Mouse (Mus musculus): ENCODE results near the gene Blm.
"Not testable (repeated sequence)": the region's sequence is repeated elsewhere in the genome, so short reads cannot be mapped to it uniquely, and the experiment has no call there.

Gene Blm

DNA sequence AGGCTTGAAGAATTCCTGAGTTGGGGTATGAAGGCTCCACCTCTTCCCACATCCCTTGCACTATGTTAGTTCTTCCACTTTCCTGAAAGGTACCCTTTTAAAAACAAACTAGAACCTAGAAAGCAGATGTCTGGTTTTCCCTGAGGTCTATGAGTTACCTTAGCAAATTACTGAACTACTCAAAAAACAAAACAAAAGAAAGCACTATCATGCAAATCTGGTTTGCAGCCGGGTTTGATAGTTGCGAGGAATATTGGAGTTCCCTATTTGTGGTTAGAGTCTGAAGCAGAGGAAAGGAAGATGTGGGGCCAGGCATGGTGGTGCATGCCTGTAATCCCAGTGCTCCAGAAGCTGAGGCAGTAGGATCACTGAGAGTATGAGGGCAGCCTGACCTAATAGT lies 4.3 kb downstream of the Blm start:
- DNase-seq, result no peak

DNA sequence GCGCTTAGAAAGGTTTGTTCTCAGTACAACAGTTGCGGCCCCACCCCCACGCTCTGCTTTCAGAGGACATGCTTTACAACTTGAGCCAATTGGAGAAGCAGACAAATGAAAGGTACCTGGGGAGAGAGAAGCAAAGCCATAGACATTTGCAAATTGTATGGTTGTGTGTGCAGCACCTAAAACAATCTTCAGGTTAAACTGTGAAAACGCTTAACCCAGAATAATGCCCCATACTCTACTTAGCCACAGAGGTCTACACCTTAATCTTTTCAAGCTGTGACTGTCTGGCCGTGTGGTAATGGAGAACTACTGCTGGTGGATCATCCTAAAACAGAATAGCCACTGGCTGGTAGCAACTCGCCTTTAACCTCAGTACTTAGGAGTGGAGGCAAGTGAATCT lies 8.2 kb downstream of the Blm start:
- no peak for DNase-seq

DNA sequence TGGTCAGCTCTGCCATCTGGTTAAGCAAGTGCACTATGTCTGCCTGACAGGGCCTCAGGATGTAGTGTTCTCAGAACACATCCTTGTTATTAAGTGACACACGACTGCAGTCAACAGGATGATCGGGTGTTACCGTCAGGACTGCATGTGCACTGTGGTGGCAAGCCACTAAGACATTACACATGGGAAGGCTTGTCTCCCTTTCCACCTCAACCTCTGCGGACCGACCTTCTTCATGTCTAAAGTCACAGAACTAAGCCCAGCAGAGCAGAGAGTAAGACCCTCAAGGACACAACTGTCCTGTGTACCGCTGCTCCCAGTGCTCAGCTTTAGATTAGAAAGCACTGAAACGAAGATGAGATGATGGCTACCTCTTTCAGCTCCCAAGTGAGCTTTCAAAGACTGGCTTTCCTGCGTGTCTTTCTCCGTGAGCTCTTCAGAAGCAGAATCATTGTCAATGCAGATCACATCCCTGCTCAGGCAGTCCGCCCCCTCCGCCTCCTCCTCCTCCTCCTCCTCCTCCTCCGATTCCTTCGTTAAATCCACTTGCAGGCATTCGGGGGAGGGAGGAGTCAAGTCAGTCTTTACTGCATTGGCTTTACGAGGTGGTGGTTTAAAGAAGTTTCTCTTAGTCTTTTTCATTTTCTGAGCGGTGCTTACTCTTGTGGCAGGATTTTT lies 22.4 kb downstream of the Blm start:
- no peak for DNase-seq

DNA sequence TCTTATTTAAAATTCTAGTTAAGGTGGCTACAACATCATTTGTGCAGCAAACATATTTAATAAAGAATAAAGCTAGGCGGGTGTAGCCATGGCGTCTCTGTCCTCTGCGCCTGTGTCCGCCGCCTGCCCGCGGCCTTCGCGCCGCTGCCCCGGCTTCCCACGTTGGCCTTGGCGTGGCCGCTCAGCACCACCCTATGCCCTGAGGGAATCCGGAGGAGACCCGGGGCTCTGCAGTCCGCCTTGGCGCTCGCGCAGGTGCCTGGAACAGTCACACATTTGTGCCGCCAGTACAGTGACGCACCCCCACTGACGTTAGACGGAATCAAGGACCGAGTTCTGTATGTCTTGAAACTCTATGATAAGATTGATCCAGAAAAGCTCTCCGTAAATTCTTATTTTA lies 27.2 kb downstream of the Blm start:
- not testable (repeated sequence) for DNase-seq

DNA sequence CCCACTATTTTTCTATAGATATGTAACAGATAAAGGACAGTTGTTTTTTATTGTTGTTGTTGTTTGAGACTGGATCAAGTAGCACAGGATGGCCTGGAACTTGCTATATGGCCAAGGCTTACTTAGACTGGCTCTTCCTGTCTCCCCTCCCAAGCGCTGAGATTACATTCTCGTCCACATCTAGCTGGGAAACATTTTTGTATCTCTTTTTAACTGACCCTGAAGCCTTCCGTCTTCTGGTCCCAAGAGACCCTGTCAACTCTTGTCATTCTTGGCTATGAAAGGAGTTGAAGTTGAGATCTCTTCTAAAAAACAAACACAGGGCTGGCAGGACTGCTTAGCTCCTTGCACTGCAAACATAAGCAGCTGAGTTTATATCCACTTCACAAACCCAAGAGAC lies 28.9 kb downstream of the Blm start:
- DNase-seq, result no peak

DNA sequence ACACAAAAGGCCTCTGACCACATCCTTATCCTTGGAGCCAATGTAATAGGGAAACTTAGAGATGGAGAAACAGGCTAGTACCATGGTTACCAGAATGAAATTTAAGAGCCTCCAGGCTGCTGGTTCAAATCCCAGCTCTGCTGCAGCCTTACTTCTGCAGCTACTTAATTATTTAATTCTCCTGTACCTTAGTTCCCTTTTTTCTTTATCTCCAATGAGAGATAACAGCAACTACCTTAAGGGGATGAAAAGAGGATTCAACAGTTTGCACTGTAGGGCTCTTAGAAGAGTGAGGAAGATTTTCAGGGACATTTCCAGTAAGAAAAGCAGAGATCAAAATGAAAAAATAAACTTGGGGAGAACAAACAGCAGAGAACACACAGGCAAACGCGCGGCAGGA lies 30.0 kb downstream of the Blm start:
- no peak for DNase-seq

DNA sequence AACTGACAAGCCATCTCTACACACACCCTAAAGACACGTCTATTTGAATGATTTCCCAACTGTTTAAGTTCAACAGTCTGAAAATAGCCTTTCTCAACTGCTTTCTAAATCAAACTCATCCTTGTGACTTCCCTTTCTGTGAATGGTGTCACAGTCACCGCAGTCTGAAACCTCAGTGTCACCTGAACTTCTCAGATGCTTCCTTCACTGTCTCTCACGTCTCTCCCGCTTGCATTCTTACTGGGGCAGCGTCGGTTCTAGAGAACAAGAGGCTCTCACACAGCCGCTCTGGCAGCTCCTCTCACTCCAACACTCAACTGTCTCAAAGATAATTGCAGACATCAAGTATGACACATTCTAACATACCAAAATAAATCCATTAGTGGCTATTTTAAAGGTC lies 33.9 kb downstream of the Blm start:
- no peak for DNase-seq

DNA sequence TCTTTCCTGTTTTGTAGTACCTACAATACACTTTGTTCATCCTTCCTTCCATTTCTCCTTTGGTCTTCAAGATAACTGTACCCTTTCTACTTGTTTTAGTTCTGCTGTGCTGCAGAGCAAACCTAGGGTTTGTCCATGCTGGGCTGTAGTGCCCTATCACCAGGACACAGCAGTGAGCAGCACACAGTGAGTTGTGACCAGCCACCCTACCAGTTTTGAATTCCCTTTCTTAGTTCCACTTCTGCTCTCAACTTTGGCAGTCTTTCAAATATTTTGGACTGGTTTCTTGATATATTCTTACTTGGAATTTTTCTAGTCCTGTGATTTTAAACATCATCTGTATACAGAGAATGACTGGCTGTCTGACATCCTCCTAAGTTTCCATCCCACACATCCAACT lies 34.8 kb downstream of the Blm start:
- no peak for DNase-seq

DNA sequence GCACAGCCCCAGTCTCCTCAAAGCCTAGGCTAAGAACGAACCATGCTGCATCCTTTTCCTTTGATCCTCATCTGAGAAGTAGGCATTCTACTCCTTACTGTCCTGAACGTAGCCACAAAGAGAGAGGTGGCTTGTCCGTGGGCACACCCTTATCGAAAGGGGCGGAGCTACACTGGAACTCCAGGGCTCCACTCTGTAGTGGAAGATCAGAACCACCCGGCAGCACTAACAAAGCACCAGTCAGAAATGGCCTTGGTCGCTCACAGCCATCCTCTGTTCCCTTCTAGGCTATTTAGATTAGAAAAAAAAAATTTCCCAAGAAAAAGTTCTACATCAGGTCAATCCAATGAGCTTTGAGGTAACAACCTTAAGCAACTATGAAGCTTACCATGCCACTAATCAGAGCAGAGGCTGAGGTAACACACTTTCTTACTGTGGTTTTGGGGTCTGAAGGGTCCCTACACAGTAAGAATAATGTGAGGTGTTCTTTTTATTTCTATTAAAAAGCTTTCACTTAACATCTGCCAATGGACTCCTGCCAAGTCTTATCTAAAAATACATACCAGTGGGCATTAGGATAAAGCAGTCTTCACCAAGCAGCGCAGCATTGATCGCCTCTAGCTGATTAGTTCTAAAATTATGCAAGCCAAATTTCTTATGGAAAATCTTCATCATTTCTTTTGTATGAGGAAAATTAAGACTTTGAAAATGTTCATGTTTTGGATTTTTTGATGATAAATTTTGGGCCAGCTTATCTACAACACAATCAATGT lies 35.5 kb downstream of the Blm start:
- DNase-seq, result no peak

DNA sequence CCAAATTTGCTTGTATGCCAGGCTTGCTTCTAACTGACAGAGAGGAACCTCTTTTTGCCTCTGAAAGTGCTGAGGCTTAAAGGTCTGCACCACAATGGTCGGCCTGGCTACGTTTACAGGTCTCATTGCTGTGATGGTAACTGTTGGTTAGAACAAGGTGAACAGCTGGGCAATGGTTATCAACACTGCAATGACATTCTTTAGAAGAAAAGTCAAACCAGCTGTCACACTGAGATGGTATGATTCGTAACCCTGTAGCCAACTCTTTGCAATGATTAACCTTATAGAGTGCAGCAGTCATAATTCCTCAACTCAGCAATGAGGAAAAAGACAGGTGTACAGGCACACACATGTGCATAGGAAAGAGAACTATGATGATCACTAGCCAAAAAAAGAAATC lies 38.3 kb downstream of the Blm start:
- DNase-seq, result no peak

DNA sequence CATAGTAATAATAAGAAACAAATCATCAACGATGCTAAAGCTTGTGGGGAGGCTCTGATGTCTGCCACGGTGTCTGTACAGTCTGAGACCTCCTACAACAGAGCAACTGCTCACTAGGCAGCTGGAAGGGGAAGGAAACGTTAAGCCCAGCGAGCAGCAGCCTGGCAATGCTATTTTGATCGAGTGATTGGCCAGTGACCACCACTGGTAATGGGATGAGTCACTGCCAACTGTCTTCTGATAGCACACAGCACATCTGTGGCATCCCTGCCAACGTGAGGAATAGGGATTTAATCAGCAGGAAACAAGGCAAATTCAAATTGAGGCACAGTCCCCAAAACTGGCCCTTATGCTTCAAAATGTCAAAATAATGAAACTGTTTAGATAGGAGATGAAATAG lies 39.7 kb downstream of the Blm start:
- DNase-seq, result no peak

DNA sequence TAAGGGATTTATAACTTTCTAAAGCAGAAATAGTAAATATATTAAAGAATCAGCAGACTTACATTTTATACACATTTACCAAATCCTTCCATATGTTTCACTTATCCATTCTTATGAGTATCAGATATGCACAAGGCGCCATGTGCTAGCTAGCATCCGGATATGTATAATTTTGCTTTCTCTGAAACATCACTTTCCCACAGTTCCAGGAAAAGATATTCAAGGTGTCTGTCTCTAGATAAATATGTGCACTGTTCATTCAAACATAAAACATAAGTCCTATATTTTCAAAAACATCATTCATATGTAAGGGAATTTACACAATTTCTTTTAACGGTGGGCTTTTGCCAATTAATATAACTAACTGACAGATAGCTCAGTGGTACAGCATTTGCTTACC lies 42.9 kb downstream of the Blm start:
- DNase-seq, result no peak

DNA sequence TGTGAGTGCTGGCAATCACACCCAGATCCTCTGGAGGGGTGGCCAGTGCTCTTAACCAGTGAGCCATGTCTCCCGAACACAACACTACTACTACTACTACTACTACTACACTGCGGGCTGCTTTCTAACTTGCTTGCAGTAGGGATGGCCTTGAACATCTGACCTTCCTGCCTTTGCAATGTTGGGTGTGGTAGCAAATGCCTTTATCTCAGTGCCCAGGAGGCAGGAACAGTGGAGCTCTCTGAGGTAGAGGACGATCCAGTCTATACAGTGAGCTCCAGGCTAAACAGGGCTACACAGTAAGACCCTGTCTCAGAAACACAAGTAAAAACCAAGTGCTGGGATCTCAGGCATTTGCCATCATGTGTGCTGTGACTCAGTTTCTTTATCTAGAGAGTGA lies 43.8 kb downstream of the Blm start:
- DNase-seq, result no peak

DNA sequence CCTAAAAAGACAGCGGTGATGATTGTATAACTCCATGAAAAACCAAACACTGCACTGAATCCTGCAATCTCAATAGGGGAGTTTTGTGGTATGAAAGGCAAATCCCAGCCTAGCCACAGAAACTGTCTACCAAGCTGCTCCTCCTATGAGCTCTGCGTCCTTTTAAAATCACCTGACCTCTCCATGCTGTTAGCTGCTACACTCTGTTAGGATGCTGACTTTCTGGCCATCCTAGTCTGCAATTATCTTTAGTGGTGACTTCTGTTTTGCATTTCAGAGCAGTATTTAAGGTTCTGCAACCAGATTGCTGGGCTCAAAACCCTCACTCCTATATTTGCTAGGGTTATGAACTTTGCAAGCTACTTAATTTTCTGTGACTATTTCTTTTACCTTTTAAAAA lies 44.6 kb downstream of the Blm start:
- no peak for DNase-seq

DNA sequence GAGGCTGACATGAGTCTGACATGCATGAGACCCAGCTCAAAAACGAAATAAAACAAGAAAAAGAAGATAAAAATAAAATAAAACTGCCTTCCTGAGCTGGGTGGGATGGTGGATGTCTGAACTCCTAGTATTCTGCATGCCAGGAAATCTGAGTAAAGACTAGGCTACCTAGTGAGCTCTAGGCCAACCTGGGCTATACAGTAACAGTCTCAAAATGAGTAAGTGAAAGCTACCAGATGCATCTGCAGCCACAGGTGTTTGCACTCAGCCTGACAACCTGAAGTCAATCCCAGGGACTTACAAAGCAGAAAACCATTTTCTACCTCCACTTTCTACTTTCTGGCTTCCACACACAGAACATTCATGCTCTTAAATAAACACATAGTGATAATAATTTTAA lies 45.5 kb downstream of the Blm start:
- no peak for DNase-seq

DNA sequence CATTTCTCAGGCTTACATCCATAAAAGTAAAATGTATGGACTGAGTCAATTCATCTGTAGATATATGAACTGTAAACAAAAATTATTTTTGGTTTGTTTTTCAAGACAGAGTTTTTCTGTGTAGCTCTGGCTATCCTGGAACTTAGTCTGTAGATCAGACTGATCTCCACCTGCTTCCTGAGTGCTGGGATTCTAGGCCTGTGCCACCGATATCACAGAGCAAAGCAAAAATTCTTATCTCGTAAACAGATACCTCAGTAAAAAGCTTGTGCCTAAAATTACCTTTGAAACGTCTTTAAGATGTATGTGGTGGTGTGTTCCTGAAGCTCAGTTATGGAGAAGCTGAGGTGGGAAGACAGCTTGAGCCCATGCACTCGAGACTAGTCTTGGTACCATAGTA lies 47.7 kb downstream of the Blm start:
- DNase-seq, result no peak

DNA sequence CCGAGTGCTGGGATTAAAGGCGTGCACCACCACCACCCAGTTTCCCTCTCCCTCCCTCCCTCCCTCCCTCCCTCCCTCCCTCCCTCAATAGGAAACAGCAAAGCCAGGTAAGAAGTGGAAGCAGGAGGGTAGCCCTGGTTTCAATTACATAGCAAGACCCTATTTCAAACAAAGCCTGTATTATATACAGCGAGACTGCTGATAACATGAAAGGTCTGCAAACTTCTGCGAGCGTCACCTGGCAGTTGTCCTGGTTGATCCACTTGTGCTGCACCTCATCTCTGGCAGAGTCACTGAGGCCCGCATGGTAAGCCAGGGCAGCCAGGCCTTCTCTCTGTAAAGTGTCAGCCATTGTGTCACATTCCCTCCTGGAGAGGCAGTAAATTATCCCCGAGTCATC lies 54.8 kb downstream of the Blm start:
- DNase-seq, result no peak

DNA sequence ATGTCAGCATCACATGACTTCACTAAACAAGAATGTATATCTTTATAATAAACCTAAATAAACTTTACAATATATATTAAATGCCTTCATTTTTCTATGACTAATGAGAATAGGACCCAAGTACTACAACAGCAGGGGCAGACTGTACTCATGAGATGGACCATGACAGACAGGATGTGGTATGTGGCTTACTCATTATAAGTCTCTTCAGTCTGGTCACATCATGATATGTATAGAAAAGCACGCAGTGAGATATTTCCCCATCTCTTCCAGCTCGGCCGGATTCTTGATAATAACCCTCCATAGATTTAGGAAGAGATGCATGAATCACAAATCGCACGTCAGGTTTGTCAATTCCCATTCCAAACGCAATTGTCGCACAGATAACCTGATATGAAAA lies 61.1 kb downstream of the Blm start:
- no peak for DNase-seq

DNA sequence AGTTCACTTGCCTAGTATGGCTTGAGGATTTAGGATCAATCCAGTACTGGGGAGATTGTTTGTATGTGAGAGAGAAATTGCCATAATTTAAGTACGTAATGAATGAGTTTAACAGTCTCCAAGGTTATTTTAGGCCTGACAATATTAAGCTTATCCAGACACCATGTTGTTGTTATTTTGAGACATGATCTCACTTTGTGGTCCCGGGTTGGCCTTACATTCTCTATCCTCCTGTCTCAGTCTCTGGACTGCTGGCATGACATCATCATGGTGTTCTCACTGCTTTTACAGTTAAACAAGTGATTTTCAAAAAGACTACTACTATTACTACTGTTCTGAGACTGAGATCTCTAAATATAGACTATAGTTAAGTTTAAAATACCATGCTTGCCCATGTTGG lies 66.1 kb downstream of the Blm start:
- no peak for DNase-seq

DNA sequence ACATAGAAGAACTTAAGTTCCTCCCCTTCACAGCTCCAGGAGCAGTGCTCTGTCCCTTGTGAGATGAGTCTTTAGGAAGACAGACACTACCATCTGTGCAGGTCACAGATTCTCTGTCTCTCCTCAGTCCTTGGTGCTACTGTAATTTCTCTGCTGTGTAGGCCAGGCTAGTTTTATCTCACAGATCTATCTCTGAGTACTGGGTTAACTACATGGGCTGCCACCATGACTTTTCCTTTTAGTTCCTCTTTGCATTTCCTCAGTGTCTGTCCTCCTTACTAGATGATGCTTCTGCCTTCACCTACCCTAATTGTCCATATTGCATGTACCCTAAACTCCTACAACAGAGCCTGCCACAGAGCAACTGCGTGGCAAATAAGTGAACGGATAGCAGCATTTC lies 67.6 kb downstream of the Blm start:
- no peak for DNase-seq

DNA sequence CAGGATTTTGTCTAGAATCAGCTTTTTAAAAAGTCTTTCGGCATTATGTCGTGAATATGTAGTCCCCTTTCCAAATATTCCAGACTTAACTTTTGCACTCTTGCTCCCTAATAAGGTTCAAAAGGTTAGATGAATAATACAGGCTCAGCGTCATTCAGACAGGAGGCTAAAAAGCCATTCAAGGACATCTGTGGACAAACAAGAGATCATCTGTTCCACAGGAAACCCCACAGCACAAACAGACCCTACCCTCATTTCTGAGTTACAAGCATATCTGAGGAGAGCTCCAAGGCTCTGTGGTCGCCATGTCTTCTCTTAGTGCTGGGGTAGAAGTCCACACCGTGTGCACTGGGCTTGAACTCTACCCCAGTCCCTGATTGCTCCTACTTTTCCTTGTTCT lies 70.1 kb downstream of the Blm start:
- DNase-seq, result no peak

DNA sequence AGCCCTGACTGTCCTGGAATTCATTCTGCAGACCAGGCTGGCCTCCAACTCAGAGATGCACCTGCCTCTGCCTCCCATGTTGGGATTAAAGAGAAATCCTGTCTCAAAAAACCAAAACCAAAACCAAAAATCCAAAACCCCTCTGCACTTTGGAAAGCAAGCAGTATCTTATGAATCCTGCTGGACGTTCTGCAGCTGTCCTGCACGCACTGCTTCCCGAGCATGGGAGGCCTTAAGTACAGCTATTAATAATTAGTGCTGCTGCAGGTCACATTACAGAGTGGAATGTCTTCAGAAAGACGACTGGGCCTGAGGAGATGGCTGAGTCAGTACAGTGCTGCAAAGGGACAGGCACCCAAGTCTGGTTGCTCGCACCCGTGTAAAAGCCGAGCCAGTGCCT lies 73.0 kb downstream of the Blm start:
- no peak for DNase-seq

DNA sequence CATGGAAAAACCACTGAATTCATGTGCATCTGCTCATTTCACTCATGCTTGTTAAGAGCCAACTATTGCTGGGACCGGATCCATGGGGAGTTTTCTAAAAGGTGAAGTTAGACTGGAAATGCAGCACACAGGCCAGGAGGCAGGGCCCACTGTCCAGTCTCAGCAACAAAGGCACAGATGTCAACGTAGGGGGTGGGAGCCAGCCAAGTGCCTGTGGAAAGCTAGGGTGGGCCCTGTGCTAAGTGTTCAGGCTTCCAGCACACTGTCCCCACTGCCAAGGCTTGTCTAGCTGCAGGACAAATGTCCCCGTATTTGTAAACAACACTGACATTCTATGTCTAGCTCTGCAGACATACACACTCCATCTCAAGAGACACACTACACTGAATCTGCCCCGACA lies 74.0 kb downstream of the Blm start:
- DNase-seq, result no peak

DNA sequence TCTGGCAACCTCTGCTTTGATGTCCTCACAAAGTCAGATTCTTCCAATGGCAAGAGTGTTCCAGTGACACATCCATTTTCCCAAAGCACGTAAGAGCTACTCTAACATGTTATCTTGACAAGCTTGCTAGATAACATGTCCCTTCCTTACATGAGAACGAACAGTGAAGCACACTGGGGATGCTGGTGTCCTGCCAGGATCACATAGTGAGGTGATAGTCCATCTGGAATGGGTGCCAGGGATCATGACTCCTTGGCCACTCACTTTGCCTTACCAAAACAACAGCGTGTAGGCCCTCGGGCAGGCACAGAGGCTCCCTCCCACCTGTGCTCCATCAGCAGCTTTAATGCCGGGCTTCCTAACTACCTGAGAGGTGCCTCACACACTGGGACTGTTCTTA lies 74.7 kb downstream of the Blm start:
- DNase-seq, result no peak

DNA sequence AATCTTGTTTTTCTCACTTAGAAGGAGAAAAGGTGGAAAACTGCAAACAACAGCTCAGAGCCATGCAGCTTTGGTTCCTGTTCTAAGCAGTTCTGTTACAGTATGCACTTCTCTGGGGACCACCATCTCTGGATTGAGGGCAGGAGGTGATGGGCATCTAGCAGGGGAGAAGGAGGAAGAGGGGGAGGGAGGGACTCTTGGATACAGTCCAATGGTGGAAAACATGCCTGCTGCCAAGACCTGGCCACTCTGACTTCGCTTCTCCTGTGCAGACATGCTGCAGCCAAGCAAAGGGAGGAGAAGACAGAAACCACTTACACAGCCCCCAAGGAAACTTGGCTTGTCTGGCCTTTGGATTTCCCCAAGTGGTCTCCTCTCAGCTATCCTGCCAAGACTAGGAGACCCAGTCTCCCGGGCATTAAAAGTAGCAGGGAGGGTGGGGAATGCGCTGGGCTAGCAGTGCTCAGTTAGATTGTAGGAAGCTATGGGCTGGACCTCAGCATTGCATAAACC lies 77.0 kb downstream of the Blm start:
- DNase-seq, result no peak
